Mouse (Mus musculus) lung, adult 2 months (tissue): ENCODE results near the gene Ccdc81. TPM values are rescaled to one million over a fixed set of nuclear protein-coding genes. Genes with fewer than 3 reads are reported as not detected.

Experiments used
- DNase-seq: peaks from one replicate; pipeline ENCODE4 v3.0.0; 2022
- H3K4me1 ChIP-seq: fragments of 200-500 bp; 2 replicates; pipeline ENCODE4 v1.6.1; 2011; ENCODE audit warnings: low read length; ENCODE audit not compliant: control insufficient read depth, insufficient read depth
- H3K4me3 ChIP-seq: fragments of 200-500 bp; replicated peaks from 2 replicates; pipeline ENCODE3; 2011; ENCODE audit warnings: low read depth, mild to moderate bottlenecking, control low read depth, low read length; ENCODE audit errors: extremely low read depth
- CTCF ChIP-seq: fragments of 200-500 bp; IDR thresholded peaks from 2 replicates; pipeline ENCODE4 v1.5.1; 2011; ENCODE audit warnings: mild to moderate bottlenecking, low read length, control low read depth; ENCODE audit not compliant: insufficient read depth
- POLR2A ChIP-seq: fragments of 200-500 bp; IDR thresholded peaks from 2 replicates; pipeline ENCODE4 v1.6.1; 2011; ENCODE audit warnings: low read depth, mild to moderate bottlenecking, control low read depth, low read length, borderline replicate concordance; ENCODE audit errors: extremely low read depth
- WGBS: fragments of 180-500 bp; shearing (Covaris S2); methylation state at CpG from one replicate; pipeline ENCODE4 v1.1.7; 2018; 5-methylcytosine and 5-hydroxymethylcytosine counted together
- polyA plus RNA-seq: library from polyadenylated mRNA; depleted of rRNA; stranded (reverse); fragments of >200 nt; gene quantifications from 2 replicates; pipeline ENCODE4 v1.2.3, GENCODE M21; 2012; rRNA removed

Gene Ccdc81
- 0.76 and 0.97 TPM in 2 replicates for polyA plus RNA-seq

DNA sequence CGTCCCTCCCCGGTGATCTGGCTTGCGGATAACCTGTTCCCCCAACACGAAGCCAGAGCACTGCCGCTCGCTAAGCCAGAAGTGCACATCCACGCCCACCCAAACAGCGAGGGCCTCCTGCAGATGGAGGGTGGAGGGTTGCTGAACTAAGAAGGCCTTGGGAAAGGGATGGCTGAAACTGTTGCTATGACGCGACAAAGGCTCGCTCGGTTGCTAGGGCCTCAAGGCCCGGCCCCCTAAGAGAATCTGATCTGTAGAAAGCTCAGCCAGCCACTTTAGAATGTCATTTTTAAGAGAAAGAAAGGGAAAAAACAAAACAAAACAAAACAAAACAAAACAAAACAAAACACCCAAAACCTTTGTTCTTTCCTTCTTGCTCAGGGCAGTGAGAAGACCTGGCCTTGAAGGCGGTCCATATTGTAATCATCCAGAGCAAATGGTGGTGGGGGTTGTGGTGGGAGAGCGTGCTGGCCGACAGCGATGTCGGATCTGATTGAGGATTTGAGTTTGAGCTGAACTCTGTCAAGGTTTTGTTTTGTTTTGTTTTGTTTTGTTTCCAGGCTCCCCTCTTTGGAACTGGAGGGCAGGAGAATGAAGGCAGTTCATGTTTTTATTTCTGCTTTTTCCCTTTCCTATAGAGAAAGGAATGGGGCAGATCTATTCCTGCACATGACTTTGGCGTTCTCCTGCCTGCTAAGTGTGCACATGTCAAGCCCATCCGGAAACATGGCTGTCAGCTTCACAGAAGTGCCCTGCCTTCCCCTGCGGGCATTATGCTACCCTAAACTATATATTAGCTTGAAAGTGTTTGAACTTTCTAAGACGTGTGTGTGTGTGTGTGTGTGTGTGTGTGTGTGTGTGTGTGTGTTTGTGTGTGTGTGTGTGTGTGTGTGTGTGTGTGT, at the start of gene Ccdc81:
Ccdc81 (minus strand) TSS at position 188 of the 902 bp plus-strand sequence.
- TF ChIP-seq CTCF (no peak), POLR2A (no peak)
- Histone ChIP-seq H3K4me1 (no peaks in the 10 kb centered on the region), H3K4me3 (no peak within 1 kb of the TSS)
- WGBS: 37% methylated on average over 22 of the region's 22 CpGs
- DNase-seq: no peak

DNA sequence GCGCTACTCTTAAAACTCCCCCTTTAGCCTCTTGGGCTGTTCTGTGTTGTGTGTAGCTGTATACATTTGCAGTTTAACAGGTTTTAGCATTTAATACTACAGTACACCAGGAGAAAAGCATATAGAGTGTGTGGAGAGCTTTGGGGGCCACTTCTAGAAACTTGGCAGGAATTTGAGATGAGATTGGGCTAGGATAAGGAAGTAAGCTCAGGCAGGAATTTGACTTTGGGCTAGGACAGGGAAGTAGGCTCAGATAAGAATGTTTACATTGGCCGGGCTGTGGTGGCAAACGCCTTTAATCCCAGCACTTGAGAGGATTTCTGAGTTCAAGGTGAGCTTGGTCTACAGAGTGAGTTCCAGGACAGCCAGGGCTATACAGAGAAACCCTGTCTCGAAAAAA, 46.0 kb upstream of the Ccdc81 start:
- 45% methylated on average over 4 of the region's 4 CpGs for WGBS

DNA sequence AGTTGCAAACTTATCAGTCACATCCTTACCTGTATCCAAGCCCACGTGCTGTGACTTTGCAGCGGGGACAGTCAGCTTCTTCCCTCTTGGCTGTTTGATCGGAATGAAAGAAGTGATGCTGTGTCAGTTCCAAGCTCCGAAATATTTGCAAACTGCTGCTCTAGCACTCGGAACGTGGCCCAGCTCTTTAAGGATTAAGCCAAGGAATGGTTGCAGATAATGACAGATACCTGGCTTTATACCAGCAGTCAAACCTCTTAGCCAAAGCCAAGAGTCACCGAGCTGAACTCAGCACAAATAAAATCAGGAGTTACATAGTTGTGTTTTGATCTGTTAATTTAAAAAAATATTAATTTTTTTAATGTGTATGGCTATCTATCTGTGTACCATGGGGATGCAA, 44.6 kb upstream of the Ccdc81 start:
- no peak for DNase-seq
- H3K4me1 ChIP-seq: no peaks in the 10 kb centered on the region
- no peak overlapping the region for H3K4me3 ChIP-seq
- TF ChIP-seq CTCF: no peak
- TF ChIP-seq POLR2A: no peak
- WGBS: 63% methylated on average over 7 of the region's 7 CpGs

More for the DNA sequence above, 46.0 kb upstream of the Ccdc81 start:
- DNase-seq: no peak
- TF ChIP-seq CTCF: no peak
- no peak for TF ChIP-seq POLR2A
- H3K4me3 ChIP-seq: no peak overlapping the region
- no peaks in the 10 kb centered on the region for H3K4me1 ChIP-seq

DNA sequence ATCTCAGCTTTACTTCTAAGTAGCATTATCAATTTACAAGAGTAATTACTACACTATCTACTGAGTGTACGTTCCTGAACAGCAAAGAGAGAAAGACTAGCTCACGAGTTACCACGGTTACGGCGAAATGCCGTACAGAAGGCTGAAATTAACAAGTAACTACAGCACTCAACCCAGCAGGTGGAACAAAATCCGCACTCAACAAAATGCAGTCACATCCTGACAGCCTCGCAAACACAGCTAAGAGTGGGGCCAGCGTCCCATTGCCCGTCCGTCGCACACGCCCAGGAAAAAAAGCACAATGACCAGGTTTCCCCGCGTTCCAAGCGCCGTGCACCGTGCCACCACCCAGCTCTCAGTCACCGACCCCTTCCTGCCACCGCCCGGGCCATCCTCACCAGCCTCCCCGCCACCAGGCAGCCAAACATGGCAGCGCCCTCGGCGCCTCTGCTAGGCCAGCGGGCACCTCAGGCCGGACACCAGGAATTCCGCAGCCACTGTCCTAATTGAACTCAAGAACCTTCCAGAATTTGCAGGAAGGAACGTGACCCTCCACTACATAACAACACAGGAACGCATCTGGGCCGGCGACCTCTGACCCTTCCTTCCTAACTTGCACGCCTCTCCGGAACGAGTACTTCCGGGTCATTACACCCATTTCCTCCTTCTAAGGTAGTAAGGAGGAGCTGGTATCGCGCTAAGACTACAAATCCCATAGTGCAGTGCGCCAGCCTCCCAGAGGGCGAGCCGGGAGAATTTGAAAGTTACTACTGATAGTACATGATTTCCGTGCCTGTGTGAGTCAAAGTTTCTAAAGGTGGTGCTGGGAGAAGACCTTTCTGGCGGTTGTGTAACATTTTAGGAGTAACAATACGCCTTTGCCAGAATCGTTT, 37.4 kb upstream of the Ccdc81 start, which contains the start of gene Hikeshi:
Hikeshi (minus strand) TSS at position 634 of the 893 bp plus-strand sequence.
- Histone ChIP-seq H3K4me1 (peaks cover 4% of the 10 kb centered on the region; the same call in 1 of the 2 replicates), H3K4me3 (peak within 1 kb of the TSS; percentile 94)
- peak; percentile 85 for DNase-seq
- peak; percentile 68; the same call in 1 of the 2 replicates for TF ChIP-seq POLR2A
- no peak for TF ChIP-seq CTCF
- WGBS: under 1% methylated on average over 45 of the region's 45 CpGs

DNA sequence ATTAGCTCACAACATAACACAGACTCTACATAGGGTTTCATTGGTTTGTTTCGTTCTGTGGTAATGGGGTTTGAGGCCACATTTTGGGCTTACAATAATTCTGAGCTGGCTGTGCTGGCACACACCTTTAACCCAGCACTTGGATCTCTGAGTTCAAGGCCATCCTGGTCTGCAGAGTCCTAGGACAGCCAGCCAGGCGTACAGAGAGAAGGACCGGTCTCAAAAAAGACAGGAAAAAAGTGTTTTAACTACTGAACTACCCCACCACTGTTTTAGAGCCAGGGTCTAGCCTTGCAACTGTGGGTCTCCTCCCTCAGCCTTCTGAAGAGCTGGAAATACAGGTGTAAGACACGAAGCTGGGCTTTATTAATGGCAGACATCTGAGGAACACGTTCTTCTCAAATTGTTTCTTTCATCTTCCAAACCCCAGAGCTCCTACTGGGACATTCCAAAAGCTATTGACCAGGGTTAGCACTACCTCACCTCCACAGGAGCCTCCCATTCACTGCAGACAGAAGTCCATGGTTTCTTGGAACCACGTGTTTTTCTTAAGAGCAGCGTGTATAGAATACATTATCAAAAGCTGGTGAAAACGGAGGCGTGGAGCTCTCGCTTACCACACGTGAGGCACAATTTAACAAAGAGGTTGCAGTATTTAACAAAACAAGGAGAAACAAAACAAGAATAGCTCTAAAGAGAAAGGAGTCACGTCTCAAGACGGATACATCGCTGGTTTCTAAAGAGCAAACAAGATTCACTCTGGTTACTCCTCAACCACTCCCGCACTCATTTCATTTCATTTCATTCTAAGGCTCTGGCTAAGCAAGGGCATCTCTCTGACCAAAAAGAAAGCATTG, 36.3 kb upstream of the Ccdc81 start:
- H3K4me1 ChIP-seq: peaks cover 4% of the 10 kb centered on the region; the same call in 1 of the 2 replicates
- WGBS: 50% methylated on average over 15 of the region's 15 CpGs
- peak overlapping the region; percentile 37 for H3K4me3 ChIP-seq
- TF ChIP-seq POLR2A: no peak
- no peak for TF ChIP-seq CTCF
- no peak for DNase-seq

DNA sequence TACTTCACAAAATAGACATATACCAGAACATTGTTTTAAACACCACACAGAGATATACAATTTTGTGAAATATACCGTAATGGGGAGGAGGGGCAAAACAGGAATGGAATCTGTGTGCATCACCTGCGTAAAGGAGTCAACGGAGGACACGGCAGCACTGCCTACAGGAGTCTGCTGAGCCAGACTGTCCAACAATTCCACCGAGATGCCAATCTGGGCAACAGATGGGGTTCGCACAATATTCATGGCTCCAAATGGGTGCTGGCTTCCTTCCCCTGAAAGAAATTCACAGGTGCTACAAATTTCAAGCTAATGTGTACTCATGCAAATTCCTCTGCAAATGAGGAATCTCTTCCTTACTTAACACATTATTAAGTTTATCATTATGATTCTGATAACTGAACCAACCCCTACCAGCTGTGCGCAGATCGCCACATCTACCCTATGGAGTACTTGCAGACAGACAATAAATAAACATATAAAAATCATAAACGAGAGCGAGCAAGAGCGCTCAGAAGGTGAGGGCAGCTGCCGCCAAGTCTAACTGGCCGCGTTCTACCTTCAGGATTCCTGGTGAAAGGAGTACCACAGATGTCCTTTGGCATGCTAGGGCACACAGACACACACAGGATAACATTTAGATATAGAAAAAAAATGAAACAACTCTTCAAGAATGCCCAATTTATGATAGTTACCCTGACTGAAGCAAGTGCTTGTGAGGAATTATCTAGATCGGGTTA, 20.2 kb upstream of the Ccdc81 start:
- no peak overlapping the region for H3K4me3 ChIP-seq

DNA sequence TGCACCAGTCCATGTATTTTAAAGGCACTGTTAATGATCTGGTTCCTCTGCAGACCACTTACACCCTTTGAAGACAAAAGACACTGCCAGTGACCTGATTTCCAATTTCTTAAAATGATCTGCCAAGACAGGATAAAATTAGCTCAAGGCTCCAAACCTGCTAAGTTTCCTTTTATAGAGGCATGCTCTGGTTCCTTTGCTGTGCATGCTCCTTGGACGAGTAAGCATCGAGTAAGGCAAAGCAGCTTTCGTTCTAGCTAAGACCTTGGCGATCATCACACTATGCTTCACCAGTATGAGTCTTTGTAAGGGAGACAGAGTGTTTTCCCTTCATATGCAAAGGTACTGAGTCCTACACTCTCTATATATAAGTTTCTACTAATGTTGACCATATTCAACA, 14.3 kb upstream of the Ccdc81 start:
- no peaks in the 10 kb centered on the region for H3K4me1 ChIP-seq
- DNase-seq: no peak
- no peak overlapping the region for H3K4me3 ChIP-seq
- TF ChIP-seq CTCF (no peak), POLR2A (no peak)
- WGBS: 89% methylated on average over 4 of the region's 4 CpGs

More for the DNA sequence above, 20.2 kb upstream of the Ccdc81 start:
- H3K4me1 ChIP-seq: no peaks in the 10 kb centered on the region
- no peak for DNase-seq
- TF ChIP-seq POLR2A: no peak
- TF ChIP-seq CTCF: no peak
- WGBS: 95% methylated on average over 15 of the region's 15 CpGs

DNA sequence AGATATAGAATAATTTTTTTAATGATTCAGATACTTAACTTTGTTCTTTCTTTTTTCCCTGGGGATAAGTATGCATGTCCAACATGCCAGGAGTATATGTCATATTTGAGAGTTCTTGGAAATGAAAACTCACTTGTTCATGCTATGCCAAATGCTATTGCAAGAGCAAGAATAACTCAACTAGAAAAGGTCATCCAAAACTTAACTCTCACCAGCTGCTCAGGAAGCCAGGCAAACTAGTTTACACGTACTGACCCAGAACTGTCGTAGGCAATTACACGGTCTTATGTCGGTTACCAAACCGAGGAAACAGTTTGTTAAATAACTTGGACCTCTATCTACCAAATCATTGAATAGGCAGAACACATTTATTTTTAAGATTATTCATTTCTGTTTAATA, 13.3 kb upstream of the Ccdc81 start:
- Histone ChIP-seq H3K4me3 (no peak overlapping the region), H3K4me1 (no peaks in the 10 kb centered on the region)
- DNase-seq: no peak
- 81% methylated on average over 5 of the region's 5 CpGs for WGBS
- TF ChIP-seq CTCF (no peak), POLR2A (no peak)
